Mouse (Mus musculus) testis, adult 2 months (tissue): Measurements from ENCODE around the gene Chrm4.

ENCODE experiments used
- CTCF ChIP-seq: fragments of 200-500 bp; IDR thresholded peaks from 2 replicates; pipeline ENCODE4 v1.5.1; 2012; ENCODE audit warnings: low read depth, mild to moderate bottlenecking, inconsistent platforms, low read length, moderate library complexity; ENCODE audit not compliant: control insufficient read depth, insufficient read depth, insufficient replicate concordance
- POLR2A ChIP-seq: fragments of 200-500 bp; IDR thresholded peaks from 2 replicates; pipeline ENCODE4 v1.6.1; 2012; ENCODE audit warnings: low read depth, mild to moderate bottlenecking, inconsistent platforms, low read length, moderate library complexity; ENCODE audit not compliant: control insufficient read depth

GRCm38 (mm10) chr2:91972121-91972566 is 45.1 kb downstream of the Chrm4 start:
- TF ChIP-seq CTCF (no peak), POLR2A (no peak)
